Mouse (Mus musculus) MEL (cell line): ENCODE measurements around the gene Fam76a. TPM values are rescaled to one million over a fixed set of nuclear protein-coding genes. Genes with fewer than 3 reads are reported as not detected.

Source experiments
- DNase-seq: peaks from one replicate; pipeline ENCODE4 v3.0.0; 2011; ENCODE audit warnings: low read depth, low spot score
- H3K27ac ChIP-seq: 2 replicates; pipeline ENCODE4 v1.5.1; 2012; ENCODE audit warnings: low read depth, mild to moderate bottlenecking, control low read depth, low read length, moderate library complexity; ENCODE audit not compliant: control insufficient read depth
- H3K27me3 ChIP-seq, 2 experiments: fragments of 150-350 bp in 1 of 2; sonication (generic) in 1 of 2; 2 replicates each; pipeline ENCODE4 v1.6.1; 2012; ENCODE audit warnings: low read length in 2 of 2, mild to moderate bottlenecking in 2 of 2, improper control_type of control experiment in 1 of 2, moderate library complexity in 1 of 2; ENCODE audit not compliant: insufficient read depth in 2 of 2, control insufficient read depth in 1 of 2
- H3K36me3 ChIP-seq, 2 experiments: 2 replicates each; pipeline ENCODE4 v1.6.1; 2012 to 2014; ENCODE audit warnings: low read length in 2 of 2, improper control_type of control experiment in 1 of 2, inconsistent platforms in 1 of 2, mild to moderate bottlenecking in 1 of 2; ENCODE audit not compliant: insufficient read depth in 2 of 2, control insufficient read depth in 1 of 2
- H3K4me1 ChIP-seq, 2 experiments: fragments of 150-350 bp in 1 of 2; sonication (generic) in 1 of 2; 2 replicates each; pipeline ENCODE4 v1.6.1; 2012; ENCODE audit warnings: low read length in 2 of 2, improper control_type of control experiment in 1 of 2, mild to moderate bottlenecking in 1 of 2; ENCODE audit not compliant: insufficient read depth in 2 of 2, control insufficient read depth in 1 of 2
- H3K4me3 ChIP-seq, 2 experiments: fragments of 150-350 bp in 1 of 2; sonication (generic) in 1 of 2; 2 replicates each; pipeline ENCODE4 v1.5.1; 2012; ENCODE audit warnings: low read depth in 2 of 2, low read length in 2 of 2, mild to moderate bottlenecking in 2 of 2, moderate library complexity in 2 of 2, control low read depth in 1 of 2, improper control_type of control experiment in 1 of 2; ENCODE audit not compliant: control insufficient read depth in 1 of 2, insufficient read depth in 1 of 2
- H3K79me2 ChIP-seq: 2 replicates; pipeline ENCODE4 v1.6.1; 2012; ENCODE audit warnings: mild to moderate bottlenecking, low read length, moderate library complexity; ENCODE audit not compliant: control insufficient read depth, poor library complexity, insufficient read depth
- H3K9ac ChIP-seq: 2 replicates; pipeline ENCODE4 v1.6.1; 2012; ENCODE audit warnings: low read depth, mild to moderate bottlenecking, control low read depth, low read length, moderate library complexity; ENCODE audit not compliant: control insufficient read depth, poor library complexity, severe bottlenecking
- H3K9me3 ChIP-seq: fragments of 150-350 bp; sonication (generic); replicated peaks from 2 replicates; pipeline ENCODE4 v1.6.1; 2012; ENCODE audit warnings: mild to moderate bottlenecking, low read length, improper control_type of control experiment, moderate library complexity; ENCODE audit not compliant: insufficient read depth
- CHD1 ChIP-seq: IDR thresholded peaks from 2 replicates; pipeline ENCODE4 v1.6.1; 2012; ENCODE audit warnings: low read depth, mild to moderate bottlenecking, inconsistent platforms, low read length, improper control_type of control experiment
- E2F4 ChIP-seq: IDR thresholded peaks from 2 replicates; pipeline ENCODE4 v1.6.1; 2011; ENCODE audit warnings: low read depth, low read length, improper control_type of control experiment, borderline replicate concordance
- EP300 ChIP-seq, 2 experiments: IDR thresholded peaks; 2 replicates each; pipeline ENCODE4 v1.6.1; 2011; ENCODE audit warnings: improper control_type of control experiment in 2 of 2, low read length in 2 of 2, low read depth in 1 of 2, mild to moderate bottlenecking in 1 of 2
- MAFK ChIP-seq: IDR thresholded peaks from 2 replicates; pipeline ENCODE4 v1.6.1; 2011; ENCODE audit warnings: low read depth, mild to moderate bottlenecking, low read length, improper control_type of control experiment, borderline replicate concordance
- MAZ ChIP-seq: IDR thresholded peaks from 2 replicates; pipeline ENCODE4 v1.6.1; 2012; ENCODE audit warnings: low read depth, mild to moderate bottlenecking, inconsistent platforms, low read length, improper control_type of control experiment
- MXI1 ChIP-seq: IDR thresholded peaks from 2 replicates; pipeline ENCODE4 v1.6.1; 2011; ENCODE audit warnings: mild to moderate bottlenecking, low read depth, low read length, improper control_type of control experiment
- MYB ChIP-seq: IDR thresholded peaks from 2 replicates; pipeline ENCODE4 v1.6.1; 2011; ENCODE audit warnings: mild to moderate bottlenecking, low read depth, low read length, improper control_type of control experiment
- MYC ChIP-seq: IDR thresholded peaks from 2 replicates; pipeline ENCODE4 v1.6.1; 2011; ENCODE audit warnings: low read depth, mild to moderate bottlenecking, low read length, improper control_type of control experiment, moderate library complexity
- NRF1 ChIP-seq: IDR thresholded peaks from 2 replicates; pipeline ENCODE4 v1.6.1; 2014; ENCODE audit warnings: low read depth, mild to moderate bottlenecking, inconsistent platforms, low read length, improper control_type of control experiment, moderate library complexity; ENCODE audit not compliant: poor library complexity, insufficient read depth, severe bottlenecking
- SIN3A ChIP-seq: IDR thresholded peaks from 2 replicates; pipeline ENCODE4 v1.6.1; 2012; ENCODE audit warnings: low read length, improper control_type of control experiment, inconsistent platforms
- TBP ChIP-seq: IDR thresholded peaks from 2 replicates; pipeline ENCODE4 v1.8.0; 2011; ENCODE audit warnings: low read depth, low read length, improper control_type of control experiment
- ZC3H11A ChIP-seq: IDR thresholded peaks from 2 replicates; pipeline ENCODE4 v1.6.1; 2012; ENCODE audit warnings: low read depth, mild to moderate bottlenecking, inconsistent platforms, low read length, improper control_type of control experiment
- ZKSCAN1 ChIP-seq: IDR thresholded peaks from 2 replicates; pipeline ENCODE4 v1.6.1; 2012; ENCODE audit warnings: low read depth, mild to moderate bottlenecking, inconsistent platforms, low read length, improper control_type of control experiment, moderate library complexity
- ZNF384 ChIP-seq: IDR thresholded peaks from 2 replicates; pipeline ENCODE4 v1.6.1; 2012; ENCODE audit warnings: low read depth, mild to moderate bottlenecking, inconsistent platforms, low read length, improper control_type of control experiment
- polyA plus RNA-seq, 2 experiments: library from polyadenylated mRNA; stranded (reverse) in 1 of 2; unstranded in 1 of 2; fragments of >175 nt in 1 of 2; fragments of >200 nt in 1 of 2; gene quantifications; 2 replicates each; pipeline versions ENCODE4 v1.2.1 to v1.2.4; 2012; ENCODE audit warnings: low replicate concordance in 2 of 2, low read depth in 1 of 2; ENCODE audit not compliant: insufficient read length in 2 of 2, insufficient read depth in 1 of 2, missing spikeins in 1 of 2
- total RNA-seq: library from RNA; depleted of rRNA; stranded (reverse); fragments of 300-350 nt; gene quantifications from 2 replicates; pipeline ENCODE4 v1.2.3, GENCODE M21; 2012

The Fam76a gene
- total and polyA plus RNA-seq, 3 experiments: 8.4 to 15.4 TPM; not detected in 1

DNA sequence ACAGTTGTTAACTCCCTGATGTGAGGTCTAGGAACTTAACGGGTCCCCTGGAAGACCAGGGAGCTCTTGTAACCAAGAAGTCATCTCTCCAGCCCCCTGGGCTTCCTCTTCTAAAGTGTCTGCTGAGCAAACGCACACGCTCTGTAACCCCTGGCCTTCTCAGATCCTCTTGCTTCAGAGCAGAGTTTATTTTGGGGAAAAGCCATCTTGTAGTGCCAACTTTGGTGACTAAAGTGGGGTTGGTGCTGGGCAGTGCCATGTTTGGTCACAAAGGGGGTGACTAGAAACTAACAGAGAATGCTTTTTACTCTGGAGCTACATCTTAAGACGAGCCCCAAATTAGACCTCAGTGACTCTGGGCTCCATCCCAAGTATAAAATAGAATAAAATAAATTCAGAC, 22.4 kb upstream of the Fam76a start:
- H3K9me3 ChIP-seq: no peaks in the 10 kb centered on the region
- H3K9ac ChIP-seq: no peak overlapping the region
- no peak overlapping the region for H3K27ac ChIP-seq
- peaks cover 1% of the 10 kb centered on the region; the same call in 1 of the 2 replicates for H3K79me2 ChIP-seq
- H3K4me1 ChIP-seq: peaks cover 0 to 10% of the 10 kb centered on the region in 2 experiments; a peak in 2 of 4 replicates
- H3K36me3 ChIP-seq: peaks cover 0 to 4% of the 10 kb centered on the region in 2 experiments; a peak in 2 of 4 replicates
- H3K4me3 ChIP-seq: no peak overlapping the region
- no peaks in the 10 kb centered on the region; a peak in 1 of 4 replicates for H3K27me3 ChIP-seq
- no peak for DNase-seq
- no peak for TF ChIP-seq CHD1

DNA sequence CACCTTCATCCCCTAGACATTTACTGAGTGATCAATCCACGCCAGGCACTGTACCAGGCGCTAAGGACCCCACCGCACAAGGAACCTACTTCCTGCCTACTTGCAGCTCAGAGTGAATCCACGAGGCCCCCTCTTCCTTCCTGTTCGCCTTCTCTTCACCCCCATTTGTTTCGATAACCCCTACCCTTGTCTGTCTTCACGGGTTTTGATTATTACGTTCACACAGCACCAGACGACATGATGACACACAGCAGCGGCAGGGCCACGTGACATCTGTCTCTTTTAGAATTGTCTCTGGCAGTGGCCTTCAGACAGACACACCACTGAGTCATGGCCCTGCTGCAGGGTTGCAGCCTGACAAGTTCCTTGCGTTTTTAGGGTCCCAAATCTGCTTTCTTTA, 21.7 kb upstream of the Fam76a start:
- Histone ChIP-seq H3K9me3 (no peaks in the 10 kb centered on the region), H3K4me1 (peaks cover 0 to 10% of the 10 kb centered on the region in 2 experiments; a peak in 2 of 4 replicates), H3K27me3 (no peaks in the 10 kb centered on the region; a peak in 1 of 4 replicates), H3K27ac (no peak overlapping the region), H3K36me3 (peaks cover 0 to 4% of the 10 kb centered on the region in 2 experiments; a peak in 2 of 4 replicates), H3K9ac (no peak overlapping the region), H3K79me2 (peaks cover 1% of the 10 kb centered on the region; the same call in 1 of the 2 replicates), H3K4me3 (no peak overlapping the region)
- no peak for DNase-seq
- TF ChIP-seq MXI1: no peak
- TF ChIP-seq MAFK: no peak
- no peak for TF ChIP-seq EP300 (IDR thresholded peaks at IDR 0.05; ENCODE audit: low read depth in 1 of 2, low read length in 2 of 2)
- TF ChIP-seq ZKSCAN1: no peak
- TF ChIP-seq MAZ: no peak
- no peak for TF ChIP-seq SIN3A
- no peak for TF ChIP-seq E2F4
- TF ChIP-seq MYB: no peak
- no peak for TF ChIP-seq ZNF384
- TF ChIP-seq, all 39 proteins: peak for 0

DNA sequence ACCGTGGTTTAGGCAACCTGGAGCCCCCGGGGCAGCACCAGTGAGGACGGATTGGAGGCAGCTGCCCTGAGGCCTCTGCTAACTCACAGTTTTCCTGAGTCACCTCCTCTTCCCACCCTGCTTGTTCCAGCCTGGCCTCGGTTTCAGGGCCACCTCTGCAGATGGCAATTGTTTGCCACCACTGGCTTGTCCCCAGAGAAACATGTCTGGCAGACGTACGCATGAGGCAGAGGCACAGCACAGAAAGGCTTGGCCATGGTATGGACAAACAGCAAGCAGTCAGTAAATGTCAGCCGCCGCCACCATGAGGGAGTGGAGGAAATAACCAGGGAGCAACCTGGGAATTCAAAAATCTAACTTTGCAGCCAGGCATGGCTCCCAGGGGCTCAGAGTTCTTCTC, 20.7 kb upstream of the Fam76a start:
- no peak overlapping the region for H3K27ac ChIP-seq
- H3K27me3 ChIP-seq: no peaks in the 10 kb centered on the region; a peak in 1 of 4 replicates
- no peak for DNase-seq
- TF ChIP-seq TBP (no peak), ZC3H11A (no peak), MYC (no peak), NRF1 (no peak)
- TF ChIP-seq, all 39 proteins: peak for 0
- Histone ChIP-seq H3K9me3 (no peaks in the 10 kb centered on the region), H3K79me2 (peaks cover 1% of the 10 kb centered on the region; the same call in 1 of the 2 replicates), H3K9ac (no peak overlapping the region), H3K4me1 (peaks cover 0 to 10% of the 10 kb centered on the region in 2 experiments; a peak in 2 of 4 replicates), H3K36me3 (peaks cover 0 to 4% of the 10 kb centered on the region in 2 experiments; a peak in 2 of 4 replicates), H3K4me3 (no peak overlapping the region)
